13 mouse cellular contexts compared by ENCODE assay signal in genomic region chr1:118367970-118368369, GRCm38 (mm10). TPM values are rescaled to one million over a fixed set of nuclear protein-coding genes. Genes with fewer than 3 reads are reported as not detected.
DNase-seq lines count a peak whose midpoint lies in the region; ATAC-seq lines count a peak whose summit lies in the region.
"Had no signal": no experiment of that assay in that cellular context is flagged by ENCODE, and none has a peak within 500 bp of the region (broad histone marks: within the 10 kb centered on the region; RNA-seq: fewer than 3 reads in every experiment).

No protein-coding gene starts in this region.

- WGBS in heart, embryonic 12.5 days, result 93% methylated on average over 1 of the region's 1 CpGs
- WGBS in liver, embryonic 12.5 days (ENCODE audit: insufficient replicate concordance), result 77% methylated on average over 1 of the region's 1 CpGs
- WGBS in midbrain, embryonic 15.5 days, result 97% methylated on average over 1 of the region's 1 CpGs

- H3K27me3 ChIP-seq in heart, embryonic 12.5 days (replicated peaks), result no peaks in the 10 kb centered on the region
- H3K27me3 ChIP-seq in liver, embryonic 12.5 days (replicated peaks), result no peaks in the 10 kb centered on the region
- H3K27me3 ChIP-seq in midbrain, embryonic 15.5 days (replicated peaks), result no peaks in the 10 kb centered on the region
- H3K27me3 ChIP-seq: embryonic facial prominence, embryonic 15.5 days; midbrain, embryonic 12.5 days had no signal

- no peak overlapping the region for H3K27ac ChIP-seq in heart, embryonic 12.5 days (ENCODE audit: poor library complexity, severe bottlenecking)
- H3K27ac ChIP-seq in liver, embryonic 12.5 days, result no peak overlapping the region
- H3K27ac ChIP-seq in midbrain, embryonic 15.5 days, result no peak overlapping the region
- H3K27ac ChIP-seq: embryonic facial prominence, embryonic 15.5 days; midbrain, embryonic 12.5 days had no signal

- no peak for ATAC-seq in heart, embryonic 12.5 days (ENCODE audit: insufficient number of reproducible peaks, low FRiP score)
- peak; percentile 50; the same call in 1 of the 2 replicates for ATAC-seq in liver, embryonic 12.5 days
- ATAC-seq in midbrain, embryonic 15.5 days (replicated peaks), result no peak

- no peak overlapping the region for H3K4me2 ChIP-seq in heart, embryonic 12.5 days
- no peak overlapping the region for H3K4me2 ChIP-seq in liver, embryonic 12.5 days
- no peak overlapping the region for H3K4me2 ChIP-seq in midbrain, embryonic 15.5 days
- H3K4me2 ChIP-seq: embryonic facial prominence, embryonic 15.5 days; midbrain, embryonic 12.5 days had no signal

- H3K4me3 ChIP-seq in heart, embryonic 12.5 days, result no peak overlapping the region
- H3K4me3 ChIP-seq in liver, embryonic 12.5 days, result no peak overlapping the region
- H3K4me3 ChIP-seq in midbrain, embryonic 15.5 days, result no peak overlapping the region
- H3K4me3 ChIP-seq: embryonic facial prominence, embryonic 15.5 days; midbrain, embryonic 12.5 days had no signal

- H3K9ac ChIP-seq in heart, embryonic 12.5 days, result no peak overlapping the region
- H3K9ac ChIP-seq in liver, embryonic 12.5 days, result no peak overlapping the region
- H3K9ac ChIP-seq in midbrain, embryonic 15.5 days, result no peak overlapping the region
- H3K9ac ChIP-seq: embryonic facial prominence, embryonic 15.5 days; midbrain, embryonic 12.5 days had no signal

- peak; percentile 7 for DNase-seq in heart, adult 8-10 months (ENCODE audit: low spot score)
- DNase-seq in 416B (ENCODE audit: low read depth) (peak; percentile 81), MEL-GATA-1-ER (ENCODE audit: extremely low read depth, low read depth) (peak; percentile 23)
- no peak for DNase-seq in testis, postnatal 14 days (ENCODE audit: low spot score)
- DNase-seq in right cerebral cortex, postnatal 10 days (ENCODE audit: low spot score in 2 of 2), result no peak
- DNase-seq: adrenal gland, postnatal 36 days; heart, postnatal 10 days; layer of hippocampus, postnatal 36 days had no signal

- no peaks in the 10 kb centered on the region for H3K36me3 ChIP-seq in heart, embryonic 12.5 days
- H3K36me3 ChIP-seq in liver, embryonic 12.5 days, result no peaks in the 10 kb centered on the region
- no peaks in the 10 kb centered on the region for H3K36me3 ChIP-seq in midbrain, embryonic 15.5 days (replicated peaks)
- H3K36me3 ChIP-seq: embryonic facial prominence, embryonic 15.5 days; midbrain, embryonic 12.5 days had no signal

- no peaks in the 10 kb centered on the region; the same call in 1 of the 2 replicates for H3K4me1 ChIP-seq in heart, embryonic 12.5 days (replicated peaks)
- peaks cover 10% of the 10 kb centered on the region; the same call in 1 of the 2 replicates for H3K4me1 ChIP-seq in liver, embryonic 12.5 days
- H3K4me1 ChIP-seq in midbrain, embryonic 15.5 days, result no peaks in the 10 kb centered on the region
- H3K4me1 ChIP-seq: embryonic facial prominence, embryonic 15.5 days; midbrain, embryonic 12.5 days had no signal

- no peaks in the 10 kb centered on the region for H3K9me3 ChIP-seq in heart, embryonic 12.5 days (replicated peaks)
- no peaks in the 10 kb centered on the region for H3K9me3 ChIP-seq in liver, embryonic 12.5 days (replicated peaks)
- H3K9me3 ChIP-seq in midbrain, embryonic 15.5 days, result no peaks in the 10 kb centered on the region
- H3K9me3 ChIP-seq: embryonic facial prominence, embryonic 15.5 days; midbrain, embryonic 12.5 days had no signal

RNA-seq across cellular contexts. Expression of gene Clasp1, which starts 20.9 kb away (rescaled TPM):
- 100 to 1,000 TPM; 339 to 450 (median 397) TPM for total RNA-seq in heart, adult 8-10 months (2022)
- 115 and 127 TPM in 2 replicates for polyA plus RNA-seq in heart, embryonic 12.5 days (2016; fragmentation: Nextera tagmentation; extraction: Ambion mirVana)
- polyA plus RNA-seq in liver, embryonic 12.5 days (2016; fragmentation: Nextera tagmentation; extraction: Ambion mirVana), result 21.6 and 22.3 TPM in 2 replicates
- polyA plus RNA-seq in midbrain, embryonic 15.5 days (2015; fragmentation: Nextera tagmentation; extraction: Ambion mirVana), result 124 and 135 TPM in 2 replicates

RNA-seq across cellular contexts. Expression of gene Nifk, which starts 46.3 kb away (rescaled TPM):
- 10 to 100 TPM; 13.8 to 16.8 (median 14.7) TPM for total RNA-seq in heart, adult 8-10 months (2022)
- 53.0 and 55.1 TPM in 2 replicates for polyA plus RNA-seq in heart, embryonic 12.5 days (2016; fragmentation: Nextera tagmentation; extraction: Ambion mirVana)
- polyA plus RNA-seq in liver, embryonic 12.5 days (2016; fragmentation: Nextera tagmentation; extraction: Ambion mirVana), result 81.9 and 86.3 TPM in 2 replicates
- polyA plus RNA-seq in midbrain, embryonic 15.5 days (2015; fragmentation: Nextera tagmentation; extraction: Ambion mirVana), result 66.2 and 68.3 TPM in 2 replicates

RNA-seq across cellular contexts. Expression of gene Tsn, which starts 56.4 kb away (rescaled TPM):
- total RNA-seq in heart, adult 8-10 months (2022), result 10 to 100 TPM; 62.5 to 74.0 (median 67.0) TPM
- 212 and 218 TPM in 2 replicates for polyA plus RNA-seq in heart, embryonic 12.5 days (2016; fragmentation: Nextera tagmentation; extraction: Ambion mirVana)
- 212 and 226 TPM in 2 replicates for polyA plus RNA-seq in liver, embryonic 12.5 days (2016; fragmentation: Nextera tagmentation; extraction: Ambion mirVana)
- polyA plus RNA-seq in midbrain, embryonic 15.5 days (2015; fragmentation: Nextera tagmentation; extraction: Ambion mirVana), result 443 and 463 TPM in 2 replicates

Comparison
In these comparisons a context has a peak if more than half of its experiments do, and no peak if none do; other contexts are left out.
1. DNase-seq: peak in heart, adult 8-10 months (single experiment), 416B (single experiment) and MEL-GATA-1-ER (single experiment); none in testis, postnatal 14 days (single experiment) and right cerebral cortex, postnatal 10 days (0 of 2).